ENCODE assay signal across 13 mouse cellular contexts in the genomic region with DNA sequence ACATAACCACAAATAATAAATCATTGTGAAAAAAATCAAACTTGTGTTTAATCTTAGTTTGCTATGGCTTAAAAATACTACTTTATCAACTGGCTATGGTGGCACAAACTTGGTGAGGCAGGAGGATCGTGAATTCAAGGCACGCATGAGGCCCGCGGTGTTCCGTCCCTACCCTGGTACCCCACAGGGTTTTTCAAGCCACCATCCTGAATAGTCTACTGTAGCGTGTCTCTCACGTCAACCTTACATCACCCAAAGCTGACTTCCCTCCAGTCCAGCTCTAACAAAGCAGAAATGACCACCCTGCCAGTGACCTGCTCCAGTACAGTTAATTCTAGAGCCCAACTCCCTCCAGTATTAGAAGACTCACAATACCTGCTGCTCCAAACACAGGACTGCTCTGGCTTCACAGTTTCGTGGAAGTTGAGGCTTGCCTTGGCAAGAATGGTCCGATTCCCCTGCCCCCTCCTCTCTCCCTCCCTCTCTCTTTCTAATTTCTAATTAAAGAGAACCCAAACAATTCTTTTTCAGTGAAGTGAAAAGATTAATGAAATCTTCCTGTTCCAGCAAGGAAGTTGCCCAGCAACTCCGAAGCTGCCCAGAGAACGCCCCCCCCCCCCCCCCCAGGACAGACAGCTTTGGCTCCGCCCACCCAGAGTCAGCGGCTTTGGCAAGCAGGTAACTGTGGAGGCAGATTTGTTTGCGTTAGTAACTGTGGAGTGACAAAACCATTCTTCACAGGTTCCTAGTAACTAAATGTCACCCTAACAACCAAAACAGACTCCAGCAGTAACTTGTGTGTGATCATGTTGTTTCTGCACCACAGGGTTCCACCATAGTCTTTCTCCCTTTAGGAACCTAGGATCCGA. TPM values are rescaled to one million over a fixed set of nuclear protein-coding genes. Genes with fewer than 3 reads are reported as not detected.
DNase-seq lines count a peak whose midpoint lies in the region; ATAC-seq and TF ChIP-seq lines count a peak whose summit lies in the region.
"Had no signal": no experiment of that assay in that cellular context is flagged by ENCODE, and none has a peak within 500 bp of the region (broad histone marks: within the 10 kb centered on the region; RNA-seq: fewer than 3 reads in every experiment).

A gene (minus strand): TSS at position 606 of the 869 bp plus-strand sequence.

- 59% methylated on average over 15 of the region's 15 CpGs for WGBS in embryonic facial prominence, embryonic 14.5 days
- WGBS in hindbrain, embryonic 15.5 days = 24% methylated on average over 15 of the region's 15 CpGs
- 43% methylated on average over 15 of the region's 15 CpGs for WGBS in midbrain, postnatal 0 days

- no peak within 1 kb of the TSS for H3K4me3 ChIP-seq in embryonic facial prominence, embryonic 14.5 days (ENCODE audit: low read depth, low read length)
- H3K4me3 ChIP-seq in hindbrain, embryonic 15.5 days = peak within 1 kb of the TSS; percentile 18; the same call in 1 of the 2 replicates
- no peak within 1 kb of the TSS for H3K4me3 ChIP-seq in midbrain, postnatal 0 days (ENCODE audit: low read depth, low read length)
- H3K4me3 ChIP-seq: heart, embryonic 10.5 days; liver, embryonic 13.5 days had no signal

- peaks cover 3% of the 10 kb centered on the region; the same call in 1 of the 2 replicates for H3K4me1 ChIP-seq in embryonic facial prominence, embryonic 14.5 days (ENCODE audit: control insufficient read depth, insufficient read depth, low read length)
- H3K4me1 ChIP-seq in hindbrain, embryonic 15.5 days (replicated peaks) = peaks cover 20% of the 10 kb centered on the region
- no peaks in the 10 kb centered on the region for H3K4me1 ChIP-seq in midbrain, postnatal 0 days (ENCODE audit: insufficient read depth, low read length)
- H3K4me1 ChIP-seq: liver, embryonic 13.5 days had no signal

- no peak for TF ChIP-seq CTCF in midbrain, postnatal 0 days (IDR thresholded peaks at IDR 0.05)

- H3K27me3 ChIP-seq in embryonic facial prominence, embryonic 14.5 days (replicated peaks; ENCODE audit: control insufficient read depth, insufficient read depth, low read length) = no peaks in the 10 kb centered on the region
- no peaks in the 10 kb centered on the region for H3K27me3 ChIP-seq in hindbrain, embryonic 15.5 days
- no peaks in the 10 kb centered on the region for H3K27me3 ChIP-seq in midbrain, postnatal 0 days (ENCODE audit: insufficient read depth, low read length)
- H3K27me3 ChIP-seq: liver, embryonic 13.5 days had no signal

- H3K9ac ChIP-seq in embryonic facial prominence, embryonic 14.5 days (ENCODE audit: low read depth, low read length) = no peak within 1 kb of the TSS
- no peak within 1 kb of the TSS for H3K9ac ChIP-seq in hindbrain, embryonic 15.5 days
- no peak within 1 kb of the TSS for H3K9ac ChIP-seq in midbrain, postnatal 0 days (replicated peaks; ENCODE audit: low read length, poor library complexity, severe bottlenecking)
- H3K9ac ChIP-seq: liver, embryonic 13.5 days had no signal

- peak; percentile 60; the same call in 1 of the 2 replicates for ATAC-seq in embryonic facial prominence, embryonic 14.5 days (ENCODE audit: low read depth)
- peak; percentile 75 for ATAC-seq in hindbrain, embryonic 15.5 days (ENCODE audit: low FRiP score, low read depth)
- 0 out of 2 replicates have a peak, but pooled peaks have one; percentile 41 for ATAC-seq in midbrain, postnatal 0 days (ENCODE audit: low FRiP score)

- H3K4me2 ChIP-seq in embryonic facial prominence, embryonic 14.5 days (ENCODE audit: low read depth, low read length) = peak within 1 kb of the TSS; percentile 16
- peak within 1 kb of the TSS; percentile 36 for H3K4me2 ChIP-seq in hindbrain, embryonic 15.5 days
- H3K4me2 ChIP-seq in midbrain, postnatal 0 days (ENCODE audit: low read depth, low read length, poor library complexity, severe bottlenecking) = peak within 1 kb of the TSS; percentile 5; the same call in 1 of the 2 replicates
- H3K4me2 ChIP-seq: liver, embryonic 13.5 days had no signal

- intact Hi-C loops in left cerebral cortex, postnatal 36 days (cut with DNase I) = no loop called here

- H3K9me3 ChIP-seq in embryonic facial prominence, embryonic 14.5 days (ENCODE audit: control insufficient read depth, low read length) = no peaks in the 10 kb centered on the region
- H3K9me3 ChIP-seq in hindbrain, embryonic 15.5 days = no peaks in the 10 kb centered on the region
- H3K9me3 ChIP-seq in midbrain, postnatal 0 days (ENCODE audit: low read length) = no peaks in the 10 kb centered on the region
- H3K9me3 ChIP-seq: heart, embryonic 10.5 days; liver, embryonic 13.5 days had no signal

- peaks cover 8% of the 10 kb centered on the region; the same call in 1 of the 2 replicates for H3K36me3 ChIP-seq in embryonic facial prominence, embryonic 14.5 days (ENCODE audit: control insufficient read depth, insufficient read depth, low read length)
- no peaks in the 10 kb centered on the region for H3K36me3 ChIP-seq in hindbrain, embryonic 15.5 days
- H3K36me3 ChIP-seq in midbrain, postnatal 0 days (ENCODE audit: insufficient read depth, low read length) = no peaks in the 10 kb centered on the region
- H3K36me3 ChIP-seq: liver, embryonic 13.5 days had no signal

- peak within 1 kb of the TSS; percentile 50 for H3K27ac ChIP-seq in embryonic facial prominence, embryonic 14.5 days (replicated peaks; ENCODE audit: low read depth, low read length)
- H3K27ac ChIP-seq in hindbrain, embryonic 15.5 days (replicated peaks) = peak within 1 kb of the TSS; percentile 69
- no peak within 1 kb of the TSS; the same call in 1 of the 2 replicates for H3K27ac ChIP-seq in midbrain, postnatal 0 days (ENCODE audit: low read depth, low read length)
- H3K27ac ChIP-seq: heart, embryonic 10.5 days; liver, embryonic 13.5 days had no signal

- peak; percentile 5 to 33 for DNase-seq in layer of hippocampus, postnatal 14 days (ENCODE audit: low spot score in 2 of 2)
- DNase-seq in layer of hippocampus, postnatal 25 days (ENCODE audit: extremely low spot score in 1 of 2, low spot score in 1 of 2) = no peak
- peak; percentile 56 for DNase-seq in embryonic facial prominence, embryonic 14.5 days (ENCODE audit: low spot score)
- peak; percentile 61 for DNase-seq in midbrain, postnatal 0 days (ENCODE audit: low spot score)
- no peak for DNase-seq in testis, postnatal 10 days (ENCODE audit: low spot score)
- DNase-seq in adipocyte (ENCODE audit: low spot score) = no peak
- DNase-seq in left cerebral cortex, postnatal 36 days (ENCODE audit: low spot score in 2 of 2) = no peak
- DNase-seq: liver, embryonic 13.5 days; right cerebral cortex, adult 18-20 months had no signal

RNA-seq across cellular contexts. Expression of the gene that starts here (rescaled TPM):
- 1 to 10 TPM; 2.3 to 3.7 TPM for total RNA-seq in layer of hippocampus, postnatal 14 days (2021)
- 1 to 10 TPM; 1.1 to 1.2 TPM for total RNA-seq in layer of hippocampus, postnatal 25 days (2021)
- 1.6 and 2.4 TPM in 2 replicates for polyA plus RNA-seq in embryonic facial prominence, embryonic 14.5 days (2014; fragmentation: Nextera tagmentation; extraction: Ambion mirVana)
- 0.92 and 1.8 TPM in 2 replicates for polyA plus RNA-seq in hindbrain, embryonic 15.5 days (2015; fragmentation: Nextera tagmentation; extraction: Ambion mirVana)
- total RNA-seq in midbrain, postnatal 0 days (2014; rRNA removed) = 1.7 and 2.4 TPM in 2 replicates
- 0.63 and 0.64 TPM in 2 replicates for polyA plus RNA-seq in midbrain, postnatal 0 days (2015; fragmentation: Nextera tagmentation; extraction: Ambion mirVana)
- total RNA-seq in left cerebral cortex, postnatal 36 days (2021) = 1 to 10 TPM; 1.6 to 1.7 TPM
- total RNA-seq: common myeloid progenitor, adult 5-6 weeks; MEL had no signal

Comparison
In these comparisons a context has a peak if more than half of its experiments do, and no peak if none do; other contexts are left out.
1. DNase-seq: peak in layer of hippocampus, postnatal 14 days (2 of 2), embryonic facial prominence, embryonic 14.5 days (single experiment) and midbrain, postnatal 0 days (single experiment); none in layer of hippocampus, postnatal 25 days (0 of 2), testis, postnatal 10 days (single experiment), adipocyte (single experiment) and left cerebral cortex, postnatal 36 days (0 of 2).
2. Peak in every context shown above with its lines, with median percentiles within 50 percentile points of each other: ATAC-seq and H3K4me2 ChIP-seq.